Mouse (Mus musculus): ENCODE results near the gene Procr. TPM values are rescaled to one million over a fixed set of nuclear protein-coding genes. Genes with fewer than 3 reads are reported as not detected.

Procr gene
- polyA plus RNA-seq, 1 experiment, result 2.4 TPM

DNA sequence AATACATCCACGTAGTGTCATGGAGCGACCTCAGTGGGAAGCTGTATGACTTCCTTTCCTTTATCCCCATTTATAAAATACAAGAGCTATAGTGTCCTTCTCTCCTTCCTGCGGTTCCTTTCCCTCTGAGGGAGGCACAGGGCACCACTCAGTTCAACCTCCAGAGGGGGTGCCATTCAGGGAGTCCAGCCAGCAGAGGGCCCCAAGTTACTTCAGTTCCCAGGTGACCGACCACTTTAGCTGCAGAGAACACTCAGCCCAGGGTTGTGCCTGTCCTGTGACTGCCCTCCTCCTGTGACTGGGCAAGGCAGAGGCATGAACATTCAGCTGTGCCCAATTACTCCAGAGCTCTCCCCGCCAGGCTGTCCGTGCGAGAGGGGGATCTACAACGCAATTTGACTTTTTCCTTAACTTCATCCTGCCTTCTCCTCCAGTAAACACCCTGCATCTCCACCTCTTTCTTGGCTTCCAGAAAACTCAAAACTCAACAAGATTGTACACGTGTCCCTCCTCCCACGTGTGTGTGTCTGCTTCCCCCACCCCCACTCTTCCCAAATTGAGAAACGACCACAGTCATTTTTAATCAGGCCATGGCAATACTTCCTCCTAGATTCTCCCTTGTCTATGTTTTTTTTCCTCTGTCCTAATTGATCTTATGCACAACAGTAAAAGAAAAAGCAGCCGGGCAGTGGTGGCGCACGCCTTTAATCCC is 6.1 kb downstream of the Procr start:
- DNase-seq (ENCODE audit: low read depth), result no peak
- TF ChIP-seq POLR2A (IDR thresholded peaks at IDR 0.05; ENCODE audit: borderline replicate concordance, extremely low read depth, insufficient read depth, insufficient read length, poor library complexity, severe bottlenecking) (no peak), CTCF (IDR thresholded peaks at IDR 0.05; ENCODE audit: borderline replicate concordance, extremely low read depth, insufficient read depth, insufficient read length) (peak; percentile 36; the same call in 1 of the 2 replicates)

DNA sequence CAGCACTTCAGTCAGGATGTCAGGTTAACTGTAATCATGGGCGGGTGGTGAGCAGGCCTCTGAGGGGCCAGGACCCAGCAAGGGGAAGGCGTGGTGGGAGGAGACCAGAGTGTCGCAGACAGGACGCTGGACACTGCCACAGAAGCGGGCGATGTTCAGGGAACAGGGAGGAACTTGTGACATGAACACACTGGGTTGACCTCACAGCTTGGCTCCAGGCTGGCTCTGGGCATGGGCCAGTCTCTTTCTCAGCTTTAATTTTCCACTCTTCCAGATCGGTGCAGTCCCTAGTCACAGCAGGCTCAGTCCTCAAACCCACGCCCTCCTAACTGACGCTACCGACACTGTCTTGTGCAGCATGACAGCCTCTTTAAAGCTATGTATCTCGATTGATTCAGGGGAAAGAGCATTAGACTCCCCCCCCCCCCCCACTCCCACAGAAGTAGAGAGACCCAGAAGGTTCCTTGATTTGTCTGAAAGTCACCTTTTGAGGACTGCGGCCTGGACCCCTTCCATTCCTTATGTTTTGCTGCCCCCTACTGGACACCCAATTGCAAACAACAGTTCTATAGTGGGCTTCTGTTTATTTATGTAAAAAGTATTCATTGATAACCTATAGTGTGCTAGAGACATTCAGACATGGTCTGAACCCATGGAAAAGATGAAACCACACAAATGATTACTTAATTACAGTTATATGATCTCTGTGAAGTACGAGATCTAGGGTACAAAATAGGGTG is 13.9 kb downstream of the Procr start:
- peak; percentile 87 for DNase-seq (ENCODE audit: low read depth)
- peak; percentile 79; the same call in 1 of the 2 replicates for TF ChIP-seq CTCF (IDR thresholded peaks at IDR 0.05; ENCODE audit: borderline replicate concordance, extremely low read depth, insufficient read depth, insufficient read length)
- no peak for TF ChIP-seq POLR2A (IDR thresholded peaks at IDR 0.05; ENCODE audit: borderline replicate concordance, extremely low read depth, insufficient read depth, insufficient read length, poor library complexity, severe bottlenecking)

DNA sequence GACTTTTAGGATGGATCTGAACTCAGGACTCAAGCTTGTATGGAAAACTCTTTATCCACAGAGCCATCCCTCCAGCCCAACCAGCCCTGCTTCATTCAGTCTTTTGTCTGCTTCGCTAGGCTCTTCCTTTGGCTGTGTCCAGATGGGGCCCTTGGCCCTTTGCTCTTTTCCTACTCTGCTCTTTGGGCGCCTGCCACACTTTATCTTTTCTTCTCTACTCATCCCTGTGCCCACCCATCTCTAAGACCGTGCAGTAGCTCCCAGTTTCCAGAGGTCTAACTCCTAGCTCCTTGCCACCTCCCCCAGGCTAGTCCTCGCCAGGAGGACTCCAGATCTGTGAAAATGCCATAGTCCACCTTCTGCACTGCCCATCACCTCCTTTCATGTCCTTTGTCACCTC is 22.7 kb downstream of the Procr start:
- TF ChIP-seq CTCF (IDR thresholded peaks at IDR 0.05; ENCODE audit: borderline replicate concordance, extremely low read depth, insufficient read depth, insufficient read length) (no peak), POLR2A (IDR thresholded peaks at IDR 0.05; ENCODE audit: borderline replicate concordance, extremely low read depth, insufficient read depth, insufficient read length, poor library complexity, severe bottlenecking) (no peak)
- no peak for DNase-seq (ENCODE audit: low read depth)

DNA sequence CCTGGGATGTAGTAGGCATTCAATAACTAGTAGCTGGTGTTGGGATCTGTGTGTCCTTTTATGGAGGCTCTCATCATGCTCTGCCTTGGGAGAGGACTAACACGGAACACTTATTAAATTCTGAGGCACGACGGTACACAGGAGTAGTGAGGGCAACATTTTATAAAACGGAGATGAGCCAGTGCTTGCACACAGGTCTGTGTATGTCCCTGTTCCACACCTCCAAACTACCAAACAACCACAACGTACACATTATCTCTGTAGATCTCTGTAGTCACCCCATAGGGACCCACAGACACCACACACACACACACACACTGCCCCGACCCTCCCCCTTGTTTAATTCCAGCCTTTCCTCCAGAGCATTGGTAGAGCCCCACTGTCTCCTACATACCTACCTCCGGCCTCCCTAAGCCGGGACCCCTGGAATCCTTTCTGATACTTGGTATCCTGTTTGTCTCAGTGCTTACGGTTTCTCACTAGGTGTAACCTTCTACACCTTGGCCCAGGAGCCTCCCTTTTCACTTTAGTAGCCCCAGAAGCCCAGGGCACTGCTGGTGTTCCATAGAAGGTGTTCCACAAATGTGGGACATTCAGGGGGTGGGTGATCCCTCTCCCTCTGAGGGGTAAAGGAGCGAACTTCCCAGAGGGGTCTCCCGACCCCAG is 23.5 kb downstream of the Procr start:
- TF ChIP-seq POLR2A (IDR thresholded peaks at IDR 0.05; ENCODE audit: borderline replicate concordance, extremely low read depth, insufficient read depth, insufficient read length, poor library complexity, severe bottlenecking), result no peak
- DNase-seq (ENCODE audit: low read depth), result no peak

DNA sequence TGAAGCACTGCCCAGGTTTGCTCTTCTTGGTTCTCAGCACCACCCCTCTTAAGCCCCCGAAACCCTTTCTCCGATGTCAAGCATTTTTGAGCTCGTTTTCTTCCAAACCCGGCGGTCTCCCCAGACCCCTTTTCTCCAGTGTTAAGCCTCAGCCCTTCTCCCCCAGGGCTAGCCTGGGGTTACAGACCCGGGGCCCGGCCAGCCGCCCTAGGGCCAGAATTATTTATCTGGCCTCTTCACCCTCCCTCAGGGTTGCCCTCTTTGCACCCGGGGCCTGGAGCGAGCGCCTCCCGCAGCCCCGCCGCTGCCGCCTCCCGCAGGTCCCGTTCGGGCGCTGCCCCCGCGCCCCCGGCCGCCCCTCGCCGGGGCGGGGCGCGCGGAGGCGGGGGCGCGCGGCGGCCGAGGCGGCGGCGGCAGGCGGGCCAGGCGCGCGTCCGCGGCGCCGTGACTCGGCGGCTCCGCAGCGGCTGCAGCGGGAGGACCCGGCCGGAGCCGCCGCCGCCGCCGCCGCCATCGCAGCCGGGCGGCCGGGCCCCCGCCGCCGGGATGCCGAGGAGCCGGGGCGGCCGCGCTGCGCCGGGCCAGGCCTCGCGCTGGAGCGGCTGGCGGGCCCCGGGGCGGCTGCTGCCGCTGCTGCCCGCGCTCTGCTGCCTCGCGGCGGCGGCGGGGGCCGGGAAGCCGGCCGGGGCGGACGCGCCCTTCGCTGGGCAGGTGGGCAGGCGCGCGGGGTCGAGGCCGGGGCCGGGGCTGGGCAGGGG is 24.2 kb downstream of the Procr start, which contains the start of gene Mmp24:
Gene Mmp24, plus strand, starts transcription at position 416 of the 758 bp plus-strand sequence.
- TF ChIP-seq POLR2A (IDR thresholded peaks at IDR 0.05; ENCODE audit: borderline replicate concordance, extremely low read depth, insufficient read depth, insufficient read length, poor library complexity, severe bottlenecking) (no peak), CTCF (IDR thresholded peaks at IDR 0.05; ENCODE audit: borderline replicate concordance, extremely low read depth, insufficient read depth, insufficient read length) (no peak)
- no peak for DNase-seq (ENCODE audit: low read depth)

DNA sequence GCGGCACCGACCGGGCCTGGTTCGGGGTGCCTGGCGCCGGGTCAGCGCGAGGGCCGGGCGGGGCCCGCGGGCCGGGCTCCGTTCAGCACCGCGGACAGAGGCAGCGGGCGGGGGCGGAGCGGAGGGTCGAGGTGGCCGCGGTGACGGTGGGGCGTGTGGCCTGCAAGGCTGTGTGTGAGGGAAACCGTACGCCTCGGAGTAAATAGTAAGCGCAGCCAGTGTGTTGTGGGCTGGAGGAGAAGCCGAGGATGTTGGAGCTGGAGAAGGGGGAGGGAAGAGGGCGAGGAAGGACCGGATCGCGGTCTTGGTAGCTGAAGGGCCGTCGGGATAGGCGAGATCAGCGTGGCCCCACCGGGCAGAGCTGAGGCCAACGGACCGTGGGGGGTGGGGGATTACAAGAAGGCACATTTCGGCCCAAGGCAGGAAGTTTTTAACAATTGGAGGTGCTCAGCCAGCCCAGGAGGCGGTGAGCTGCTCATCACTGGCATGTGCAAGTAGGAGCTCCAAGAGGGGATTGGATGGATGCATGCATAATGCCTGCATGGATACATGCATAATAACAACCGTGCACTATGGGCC is 24.9 kb downstream of the Procr start:
- peak; percentile 79 for DNase-seq (ENCODE audit: low read depth)
- TF ChIP-seq POLR2A (IDR thresholded peaks at IDR 0.05; ENCODE audit: borderline replicate concordance, extremely low read depth, insufficient read depth, insufficient read length, poor library complexity, severe bottlenecking) (peak; percentile 8; the same call in 1 of the 2 replicates), CTCF (IDR thresholded peaks at IDR 0.05; ENCODE audit: borderline replicate concordance, extremely low read depth, insufficient read depth, insufficient read length) (no peak)

DNA sequence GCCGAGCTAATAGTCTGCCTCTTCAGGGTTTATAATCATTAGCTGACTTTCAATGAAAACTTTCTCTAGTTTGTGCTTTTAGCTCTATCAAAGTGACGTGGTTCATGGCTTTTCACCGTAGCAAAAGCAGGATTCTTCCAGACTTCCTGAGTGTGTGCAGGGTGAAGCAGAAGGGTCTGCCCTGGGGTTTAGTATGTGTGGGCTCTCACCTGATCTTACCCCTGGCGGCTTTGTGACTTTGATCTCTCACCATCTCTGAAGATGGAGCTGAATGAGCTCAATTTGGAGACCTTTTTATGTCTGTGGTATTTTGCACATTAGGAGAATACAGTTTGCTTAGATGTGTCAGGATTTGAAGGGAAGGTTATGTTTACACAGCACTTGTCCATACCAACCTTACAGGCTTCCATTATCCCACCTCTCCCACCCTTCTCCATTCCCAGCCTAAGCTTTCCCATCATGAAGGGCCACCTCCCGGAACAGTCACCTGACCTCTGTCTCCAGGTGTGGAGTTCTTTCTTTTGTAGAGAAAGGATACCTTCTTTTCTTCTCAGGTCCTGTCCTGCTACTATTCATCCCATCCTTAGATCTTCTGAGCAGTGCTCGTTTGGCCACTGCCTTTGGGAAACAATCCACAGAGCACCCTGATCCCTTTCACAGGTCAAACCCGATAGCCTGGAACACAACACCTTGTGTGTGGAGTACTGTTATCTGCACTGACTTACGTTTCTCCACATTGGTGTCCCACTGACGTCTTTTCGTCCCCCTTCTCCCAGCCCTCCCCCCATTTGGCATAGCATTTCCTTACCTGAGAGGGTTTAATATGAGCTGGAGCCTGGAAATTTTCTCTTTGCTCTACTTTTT is 26.1 kb downstream of the Procr start:
- TF ChIP-seq POLR2A (IDR thresholded peaks at IDR 0.05; ENCODE audit: borderline replicate concordance, extremely low read depth, insufficient read depth, insufficient read length, poor library complexity, severe bottlenecking) (no peak), CTCF (IDR thresholded peaks at IDR 0.05; ENCODE audit: borderline replicate concordance, extremely low read depth, insufficient read depth, insufficient read length) (no peak)

DNA sequence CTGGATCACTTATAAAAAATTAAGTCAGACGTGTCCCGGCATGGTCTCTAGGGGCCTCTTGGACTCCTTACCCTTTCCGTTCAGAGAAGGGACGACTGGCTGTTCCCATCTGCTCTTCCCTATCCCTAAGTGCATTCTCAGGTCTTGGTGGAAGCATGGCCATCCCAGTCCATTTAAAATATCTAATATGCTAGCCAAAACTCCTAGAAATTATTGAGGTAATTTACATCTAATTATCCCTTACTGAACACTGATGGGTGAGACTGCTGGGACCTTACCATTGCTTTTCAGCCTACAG is 26.7 kb downstream of the Procr start:
- TF ChIP-seq POLR2A (IDR thresholded peaks at IDR 0.05; ENCODE audit: borderline replicate concordance, extremely low read depth, insufficient read depth, insufficient read length, poor library complexity, severe bottlenecking), result no peak
- no peak for TF ChIP-seq CTCF (IDR thresholded peaks at IDR 0.05; ENCODE audit: borderline replicate concordance, extremely low read depth, insufficient read depth, insufficient read length)
- no peak for DNase-seq (ENCODE audit: low read depth)

More for the DNA sequence above, 26.1 kb downstream of the Procr start:
- DNase-seq (ENCODE audit: low read depth), result no peak

DNA sequence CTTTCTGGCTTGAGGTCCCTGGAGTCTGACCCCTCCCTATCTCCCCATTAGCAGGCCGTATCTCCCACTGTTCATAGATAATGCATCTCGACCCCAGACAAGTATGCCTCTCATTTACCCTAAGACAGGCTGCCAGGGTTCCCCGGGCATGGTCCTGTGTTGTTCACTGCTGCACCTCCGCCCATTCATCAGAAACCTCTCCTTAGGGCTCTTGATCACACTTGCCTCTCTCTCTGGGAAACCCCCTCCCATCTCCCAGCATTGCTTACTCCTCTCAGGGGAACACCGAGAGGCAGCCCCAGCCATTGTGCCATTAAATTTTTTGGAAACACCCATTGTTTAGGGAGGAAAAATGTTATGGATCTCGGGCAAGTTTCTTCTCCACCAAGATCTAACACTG is 27.1 kb downstream of the Procr start:
- TF ChIP-seq POLR2A (IDR thresholded peaks at IDR 0.05; ENCODE audit: borderline replicate concordance, extremely low read depth, insufficient read depth, insufficient read length, poor library complexity, severe bottlenecking) (no peak), CTCF (IDR thresholded peaks at IDR 0.05; ENCODE audit: borderline replicate concordance, extremely low read depth, insufficient read depth, insufficient read length) (no peak)
- DNase-seq (ENCODE audit: low read depth), result no peak

DNA sequence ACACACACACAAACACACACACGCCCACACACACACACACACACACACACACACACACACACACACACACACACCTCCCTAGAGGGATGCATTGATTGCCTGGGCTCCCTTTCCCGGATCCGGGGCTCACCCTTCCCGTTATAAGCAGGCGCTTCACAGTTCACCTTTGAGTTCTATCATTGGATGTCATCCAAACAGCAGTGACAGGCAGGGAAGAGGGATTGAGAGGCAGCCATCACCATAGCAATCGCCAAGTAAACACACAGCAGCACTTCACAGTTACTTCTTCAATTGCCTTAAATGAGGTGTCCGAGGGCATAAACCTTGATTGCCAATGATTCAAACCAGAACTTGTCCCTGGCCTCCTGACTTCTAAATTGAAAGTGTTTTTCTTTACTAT is 28.1 kb downstream of the Procr start:
- no peak for TF ChIP-seq CTCF (IDR thresholded peaks at IDR 0.05; ENCODE audit: borderline replicate concordance, extremely low read depth, insufficient read depth, insufficient read length)
- no peak for TF ChIP-seq POLR2A (IDR thresholded peaks at IDR 0.05; ENCODE audit: borderline replicate concordance, extremely low read depth, insufficient read depth, insufficient read length, poor library complexity, severe bottlenecking)
- peak; percentile 71 for DNase-seq (ENCODE audit: low read depth)
